Mouse (Mus musculus) neural tube, embryonic 13.5 days (tissue): ENCODE measurements around the gene Tor3a. TPM values are rescaled to one million over a fixed set of nuclear protein-coding genes. Genes with fewer than 3 reads are reported as not detected.

Source experiments
- ATAC-seq: fragments of 200-750 bp; cut with Nextera tagmentation; 2 replicates; pipeline ENCODE4 v1.8.0; 2017; ENCODE audit warnings: low read depth, mild to moderate bottlenecking, moderate TSS enrichment, moderate library complexity
- H3K27ac ChIP-seq: fragments of 300-500 bp; sonication (generic); replicated peaks from 2 replicates; pipeline ENCODE4 v1.5.1; 2015; ENCODE audit warnings: moderate library complexity, mild to moderate bottlenecking, inconsistent platforms
- H3K27me3 ChIP-seq: fragments of 300-500 bp; sonication (generic); 2 replicates; pipeline ENCODE4 v1.6.1; 2015; ENCODE audit warnings: mild to moderate bottlenecking, inconsistent platforms
- H3K36me3 ChIP-seq: fragments of 300-500 bp; sonication (generic); 2 replicates; pipeline ENCODE4 v1.6.1; 2015; ENCODE audit warnings: mild to moderate bottlenecking, inconsistent platforms
- H3K4me1 ChIP-seq: fragments of 300-500 bp; sonication (generic); replicated peaks from 2 replicates; pipeline ENCODE4 v1.6.1; 2015; ENCODE audit warnings: inconsistent platforms
- H3K4me2 ChIP-seq: fragments of 300-500 bp; sonication (generic); 2 replicates; pipeline ENCODE4 v1.6.1; 2015; ENCODE audit warnings: inconsistent platforms, mild to moderate bottlenecking, moderate library complexity
- H3K4me3 ChIP-seq: fragments of 300-500 bp; sonication (generic); 2 replicates; pipeline ENCODE4 v1.5.1; 2015; ENCODE audit warnings: mild to moderate bottlenecking, inconsistent platforms
- H3K9ac ChIP-seq: fragments of 300-500 bp; sonication (generic); 2 replicates; pipeline ENCODE4 v1.6.1; 2015; ENCODE audit warnings: moderate library complexity, mild to moderate bottlenecking, inconsistent platforms
- H3K9me3 ChIP-seq: fragments of 300-500 bp; sonication (generic); 2 replicates; pipeline ENCODE4 v1.6.1; 2016; ENCODE audit warnings: inconsistent platforms
- WGBS: fragments of 180-500 bp; shearing (Covaris S2); methylation state at CpG from one replicate; pipeline ENCODE4 v1.1.7; 2015; 5-methylcytosine and 5-hydroxymethylcytosine counted together
- polyA plus RNA-seq: library from polyadenylated mRNA; unstranded; fragments of >200 nt; fragmentation: Nextera tagmentation; extraction: Ambion mirVana; gene quantifications from 2 replicates; pipeline ENCODE4 v1.2.1, GENCODE M21; 2015

Tor3a gene
- polyA plus RNA-seq, 1 experiment from 2014 or later = 3.2 TPM

DNA sequence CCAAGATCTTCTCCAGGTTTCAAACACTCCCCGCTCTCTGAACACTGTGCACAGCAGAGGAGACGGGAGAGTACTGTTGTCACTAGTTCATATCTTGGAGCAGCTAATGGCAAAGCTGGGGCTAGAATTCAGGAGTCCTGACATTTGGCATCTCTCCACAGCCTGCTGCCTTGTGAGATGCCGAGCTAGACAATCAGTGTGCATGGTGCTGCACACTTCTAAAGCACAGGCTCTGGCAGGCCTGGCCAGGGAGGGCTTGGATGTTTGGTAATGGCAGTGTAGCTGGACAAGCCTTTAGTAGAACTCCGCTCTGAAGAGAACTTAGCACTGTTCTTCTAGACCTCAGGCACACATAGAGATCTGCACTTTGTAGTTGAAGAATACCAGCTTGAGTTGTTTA, 28.2 kb downstream of the Tor3a start:
- H3K4me3 ChIP-seq = no peak overlapping the region
- no peak for ATAC-seq
- no peaks in the 10 kb centered on the region for H3K27me3 ChIP-seq
- no peak overlapping the region for H3K4me2 ChIP-seq
- WGBS = 80% methylated on average over 4 of the region's 4 CpGs
- no peak overlapping the region for H3K27ac ChIP-seq
- peaks cover 20% of the 10 kb centered on the region for H3K4me1 ChIP-seq
- H3K9me3 ChIP-seq = no peaks in the 10 kb centered on the region
- H3K9ac ChIP-seq = no peak overlapping the region
- H3K36me3 ChIP-seq = peaks cover 24% of the 10 kb centered on the region

- 52% methylated on average over 13 of the region's 13 CpGs for WGBS
- ATAC-seq = no peak
- no peaks in the 10 kb centered on the region for H3K9me3 ChIP-seq
- no peak overlapping the region for H3K9ac ChIP-seq
- 0 out of 2 replicates have a peak overlapping the region, but pooled peaks have one; percentile 5 for H3K27ac ChIP-seq
- H3K4me2 ChIP-seq = no peak overlapping the region
- no peaks in the 10 kb centered on the region for H3K27me3 ChIP-seq
- peaks cover 20% of the 10 kb centered on the region for H3K4me1 ChIP-seq
- H3K36me3 ChIP-seq = peaks cover 34% of the 10 kb centered on the region
- H3K4me3 ChIP-seq = no peak overlapping the region
These were observed 29.2 kb downstream of the Tor3a start for GRCm38 (mm10) chr1:156644780-156645523.

GRCm38 (mm10) chr1:156644061-156644460, 30.1 kb downstream of the Tor3a start:
- Histone ChIP-seq H3K4me2 (no peak overlapping the region), H3K4me3 (no peak overlapping the region), H3K9me3 (no peaks in the 10 kb centered on the region), H3K4me1 (peaks cover 20% of the 10 kb centered on the region), H3K27me3 (no peaks in the 10 kb centered on the region), H3K36me3 (peaks cover 36% of the 10 kb centered on the region), H3K9ac (no peak overlapping the region), H3K27ac (no peak overlapping the region)
- 49% methylated on average over 10 of the region's 10 CpGs for WGBS
- no peak for ATAC-seq

DNA sequence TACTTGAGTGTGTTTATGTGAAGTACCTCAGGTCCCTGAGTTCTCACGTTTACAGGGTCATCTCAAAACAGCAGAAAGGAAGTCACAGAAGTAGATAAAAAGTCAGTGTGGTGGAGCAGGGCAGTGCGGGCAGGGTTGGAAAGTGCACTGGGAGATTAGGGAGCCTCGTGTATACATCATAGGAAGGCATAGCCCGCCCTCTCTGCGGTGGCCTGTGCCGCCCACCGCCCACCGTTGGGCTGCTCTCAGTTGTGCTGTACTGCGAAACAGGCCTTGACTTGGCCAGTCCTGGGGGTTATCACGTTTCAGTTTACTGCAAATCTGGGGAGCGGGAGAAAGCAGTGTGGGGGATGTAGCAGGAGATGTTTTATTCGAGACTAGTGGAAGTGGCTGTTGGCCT, 31.3 kb downstream of the Tor3a start:
- Histone ChIP-seq H3K36me3 (peaks cover 40% of the 10 kb centered on the region), H3K9ac (no peak overlapping the region), H3K27me3 (no peaks in the 10 kb centered on the region), H3K4me2 (no peak overlapping the region), H3K4me3 (no peak overlapping the region), H3K9me3 (no peaks in the 10 kb centered on the region), H3K27ac (no peak overlapping the region), H3K4me1 (peaks cover 20% of the 10 kb centered on the region)
- WGBS = 77% methylated on average over 12 of the region's 12 CpGs
- ATAC-seq = no peak

GRCm38 (mm10) chr1:156641808-156642207, 32.3 kb downstream of the Tor3a start:
- no peaks in the 10 kb centered on the region for H3K9me3 ChIP-seq
- H3K27ac ChIP-seq = no peak overlapping the region
- ATAC-seq = no peak
- no peaks in the 10 kb centered on the region for H3K27me3 ChIP-seq
- H3K36me3 ChIP-seq = peaks cover 42% of the 10 kb centered on the region
- peaks cover 20% of the 10 kb centered on the region for H3K4me1 ChIP-seq
- no peak overlapping the region for H3K9ac ChIP-seq
- no peak overlapping the region for H3K4me3 ChIP-seq
- H3K4me2 ChIP-seq = no peak overlapping the region
- WGBS = 86% methylated on average over 10 of the region's 10 CpGs

GRCm38 (mm10) chr1:156640577-156640976, 33.6 kb downstream of the Tor3a start:
- Histone ChIP-seq H3K9ac (no peak overlapping the region), H3K4me1 (peaks cover 15% of the 10 kb centered on the region), H3K4me3 (no peak overlapping the region), H3K27ac (no peak overlapping the region), H3K27me3 (no peaks in the 10 kb centered on the region), H3K9me3 (no peaks in the 10 kb centered on the region), H3K36me3 (peaks cover 52% of the 10 kb centered on the region), H3K4me2 (no peak overlapping the region)
- ATAC-seq = no peak
- WGBS = 76% methylated on average over 4 of the region's 4 CpGs

GRCm38 (mm10) chr1:156639455-156639854, 34.7 kb downstream of the Tor3a start:
- Histone ChIP-seq H3K4me3 (no peak overlapping the region), H3K9me3 (no peaks in the 10 kb centered on the region), H3K9ac (no peak overlapping the region), H3K36me3 (peaks cover 60% of the 10 kb centered on the region), H3K27me3 (no peaks in the 10 kb centered on the region), H3K4me2 (no peak overlapping the region), H3K4me1 (peaks cover 5% of the 10 kb centered on the region), H3K27ac (no peak overlapping the region)
- WGBS = 90% methylated on average over 5 of the region's 5 CpGs
- ATAC-seq = no peak

DNA sequence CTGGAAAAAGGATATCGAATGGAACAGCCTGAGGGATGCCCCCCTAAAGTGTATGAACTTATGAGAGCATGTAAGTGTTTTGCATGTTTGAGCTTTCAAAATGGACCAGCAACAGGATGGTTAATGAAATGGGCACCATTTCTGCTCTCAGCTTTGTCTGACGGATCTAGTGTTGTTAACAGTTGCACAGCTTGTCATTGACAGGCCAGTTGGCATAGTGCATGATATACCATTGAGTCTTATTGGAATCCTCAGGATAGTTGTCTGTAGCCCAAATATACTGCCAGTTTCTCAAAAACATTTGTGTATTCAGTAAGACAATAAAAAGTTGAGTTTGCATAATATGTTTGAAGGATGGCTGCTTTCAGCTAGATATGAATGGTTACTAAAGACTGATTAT, 39.0 kb downstream of the Tor3a start:
- ATAC-seq = no peak
- Histone ChIP-seq H3K4me3 (no peak overlapping the region), H3K36me3 (peaks cover 72% of the 10 kb centered on the region), H3K27me3 (no peaks in the 10 kb centered on the region), H3K4me2 (no peak overlapping the region), H3K9ac (no peak overlapping the region), H3K9me3 (no peaks in the 10 kb centered on the region), H3K27ac (no peak overlapping the region), H3K4me1 (no peaks in the 10 kb centered on the region)
- WGBS = 77% methylated on average over 2 of the region's 2 CpGs

DNA sequence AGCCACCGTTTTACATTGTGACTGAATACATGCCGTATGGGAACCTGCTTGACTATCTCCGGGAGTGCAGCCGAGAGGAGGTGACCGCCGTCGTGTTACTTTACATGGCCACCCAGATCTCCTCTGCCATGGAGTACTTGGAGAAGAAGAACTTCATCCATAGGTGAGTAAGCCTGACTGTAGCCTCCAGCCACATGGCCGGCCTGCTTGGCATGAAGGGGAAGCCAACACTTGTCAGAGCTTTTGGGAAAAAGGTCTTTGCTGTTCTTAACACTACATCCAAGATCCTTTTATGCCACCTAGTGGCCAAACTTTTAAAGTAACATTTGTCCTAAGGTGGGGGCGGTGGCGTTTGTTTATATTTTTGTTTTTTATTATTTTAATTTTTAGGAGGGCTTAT, 41.1 kb downstream of the Tor3a start:
- no peaks in the 10 kb centered on the region for H3K4me1 ChIP-seq
- 0 out of 2 replicates have a peak, but pooled peaks have one; percentile 25 for ATAC-seq
- H3K27ac ChIP-seq = no peak overlapping the region
- WGBS = 79% methylated on average over 10 of the region's 10 CpGs
- no peak overlapping the region for H3K4me3 ChIP-seq
- H3K4me2 ChIP-seq = no peak overlapping the region
- H3K27me3 ChIP-seq = no peaks in the 10 kb centered on the region
- no peak overlapping the region for H3K9ac ChIP-seq
- H3K36me3 ChIP-seq = peaks cover 74% of the 10 kb centered on the region
- H3K9me3 ChIP-seq = no peaks in the 10 kb centered on the region

DNA sequence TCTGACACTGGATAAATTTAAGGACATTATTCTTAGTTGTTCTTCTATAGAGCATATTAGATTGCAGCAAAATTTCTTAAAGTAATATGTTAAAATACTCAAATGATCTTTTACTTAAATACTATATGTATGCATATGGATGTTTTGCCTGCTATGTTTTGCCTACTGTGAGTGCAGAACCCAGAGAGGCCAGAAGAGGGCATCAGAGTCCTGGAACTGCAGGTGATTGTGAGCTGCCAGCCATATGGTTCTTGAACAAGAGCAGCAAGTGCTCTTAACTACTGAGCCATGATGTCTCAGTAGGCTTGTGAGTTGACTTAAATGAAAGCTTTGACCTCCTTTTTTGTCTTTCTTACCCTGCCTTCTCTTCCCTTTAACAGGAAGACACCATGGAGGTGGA, 43.2 kb downstream of the Tor3a start:
- Histone ChIP-seq H3K36me3 (peaks cover 61% of the 10 kb centered on the region), H3K9me3 (no peaks in the 10 kb centered on the region)
- no peak for ATAC-seq

GRCm38 (mm10) chr1:156629984-156630383, 44.2 kb downstream of the Tor3a start:
- 94% methylated on average over 8 of the region's 8 CpGs for WGBS
- H3K9ac ChIP-seq = no peak overlapping the region
- no peaks in the 10 kb centered on the region; the same call in 1 of the 2 replicates for H3K4me1 ChIP-seq
- H3K27me3 ChIP-seq = no peaks in the 10 kb centered on the region
- no peaks in the 10 kb centered on the region for H3K9me3 ChIP-seq
- no peak overlapping the region for H3K27ac ChIP-seq
- peaks cover 61% of the 10 kb centered on the region for H3K36me3 ChIP-seq
- H3K4me3 ChIP-seq = no peak overlapping the region
- no peak overlapping the region for H3K4me2 ChIP-seq
- no peak for ATAC-seq

More for the DNA sequence above, 43.2 kb downstream of the Tor3a start:
- Histone ChIP-seq H3K27me3 (no peaks in the 10 kb centered on the region), H3K4me3 (no peak overlapping the region), H3K4me2 (no peak overlapping the region), H3K27ac (no peak overlapping the region), H3K4me1 (no peaks in the 10 kb centered on the region; the same call in 1 of the 2 replicates), H3K9ac (no peak overlapping the region)

GRCm38 (mm10) chr1:156626729-156627128, 47.4 kb downstream of the Tor3a start:
- Histone ChIP-seq H3K9me3 (no peaks in the 10 kb centered on the region), H3K4me1 (no peaks in the 10 kb centered on the region; the same call in 1 of the 2 replicates), H3K9ac (no peak overlapping the region), H3K27ac (no peak overlapping the region), H3K4me3 (no peak overlapping the region), H3K4me2 (no peak overlapping the region), H3K27me3 (no peaks in the 10 kb centered on the region), H3K36me3 (peaks cover 38% of the 10 kb centered on the region)
- 0 out of 2 replicates have a peak, but pooled peaks have one; percentile 27 for ATAC-seq
- 85% methylated on average over 4 of the region's 4 CpGs for WGBS

- 89% methylated on average over 1 of the region's 1 CpGs for WGBS
- H3K9ac ChIP-seq = no peak overlapping the region
These were observed 49.9 kb downstream of the Tor3a start for GRCm38 (mm10) chr1:156624231-156624630.

More at GRCm38 (mm10) chr1:156624231-156624630, 49.9 kb downstream of the Tor3a start:
- Histone ChIP-seq H3K36me3 (peaks cover 15% of the 10 kb centered on the region), H3K4me1 (peaks cover 10% of the 10 kb centered on the region; the same call in 1 of the 2 replicates), H3K4me3 (no peak overlapping the region), H3K9me3 (no peaks in the 10 kb centered on the region), H3K4me2 (no peak overlapping the region), H3K27me3 (no peaks in the 10 kb centered on the region), H3K27ac (no peak overlapping the region)
- ATAC-seq = no peak
